Mouse (Mus musculus) thymus, postnatal 10 days (tissue): ENCODE results near the gene Atg4b.
"Not testable (repeated sequence)": the region's sequence is repeated elsewhere in the genome, so short reads cannot be mapped to it uniquely, and the experiment has no call there.

ENCODE experiments used
- DNase-seq, 2 experiments: peaks; one replicate each; pipeline ENCODE4 v3.0.0; 2021; ENCODE audit warnings: low spot score in 2 of 2

The Atg4b gene

DNA sequence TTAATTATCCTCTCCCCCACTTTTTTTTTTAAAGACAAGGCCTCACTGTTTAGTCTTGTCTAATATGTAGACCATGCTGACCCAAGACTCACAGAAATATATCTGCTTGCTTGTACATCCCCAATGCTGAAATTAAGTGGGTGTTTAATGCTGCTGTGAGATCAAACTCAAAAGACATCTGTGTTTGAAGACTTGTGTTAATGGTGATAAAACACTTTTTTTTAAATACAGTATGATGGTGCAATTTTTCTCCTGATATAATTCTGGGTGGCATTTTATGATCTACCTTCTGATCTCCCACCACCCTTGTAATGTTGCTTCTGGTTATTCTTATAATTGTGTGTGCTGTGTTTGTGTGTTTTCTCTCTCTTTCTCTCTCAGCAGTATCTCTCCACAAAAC, 4.9 kb downstream of the Atg4b start:
- DNase-seq, result no peak

DNA sequence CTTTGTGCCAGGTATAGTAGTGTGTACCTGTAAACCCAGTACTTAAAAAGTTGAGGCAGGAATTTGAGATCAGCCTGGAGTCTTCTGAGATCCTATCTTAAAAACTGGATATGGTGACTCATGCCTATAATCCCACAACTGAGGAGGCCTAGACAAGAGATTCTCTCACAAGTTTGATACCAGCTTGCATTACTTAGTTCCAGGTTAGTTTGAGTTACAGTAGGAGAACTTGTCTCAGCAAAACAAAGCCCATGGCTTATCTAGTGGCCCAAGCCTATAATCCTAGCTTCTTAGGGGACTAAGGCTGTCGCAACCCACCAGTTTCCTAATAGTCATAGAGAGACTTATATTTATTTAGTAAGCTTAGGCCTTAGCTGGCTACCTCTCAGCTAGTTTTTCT, 8.8 kb downstream of the Atg4b start:
- no peak for DNase-seq

DNA sequence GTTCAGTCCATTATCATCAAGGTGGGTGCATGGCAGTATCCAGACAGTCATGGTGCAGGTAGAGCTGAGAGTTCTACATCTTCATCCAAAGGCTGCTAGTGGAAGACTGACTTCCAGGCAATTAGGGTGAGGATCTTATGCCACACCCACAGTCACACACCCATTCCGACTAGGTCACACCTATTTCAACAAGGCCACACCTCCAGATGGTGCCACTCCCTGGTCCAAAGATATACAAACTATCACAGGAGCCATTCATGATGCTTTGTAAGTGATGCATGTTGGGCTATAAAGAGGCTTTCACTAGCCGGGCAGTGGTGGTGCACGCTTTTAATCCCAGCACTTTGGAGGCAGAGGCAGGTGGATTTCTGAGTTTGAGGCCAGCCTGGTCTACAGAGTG, 12.2 kb downstream of the Atg4b start:
- DNase-seq, result not testable (repeated sequence)

DNA sequence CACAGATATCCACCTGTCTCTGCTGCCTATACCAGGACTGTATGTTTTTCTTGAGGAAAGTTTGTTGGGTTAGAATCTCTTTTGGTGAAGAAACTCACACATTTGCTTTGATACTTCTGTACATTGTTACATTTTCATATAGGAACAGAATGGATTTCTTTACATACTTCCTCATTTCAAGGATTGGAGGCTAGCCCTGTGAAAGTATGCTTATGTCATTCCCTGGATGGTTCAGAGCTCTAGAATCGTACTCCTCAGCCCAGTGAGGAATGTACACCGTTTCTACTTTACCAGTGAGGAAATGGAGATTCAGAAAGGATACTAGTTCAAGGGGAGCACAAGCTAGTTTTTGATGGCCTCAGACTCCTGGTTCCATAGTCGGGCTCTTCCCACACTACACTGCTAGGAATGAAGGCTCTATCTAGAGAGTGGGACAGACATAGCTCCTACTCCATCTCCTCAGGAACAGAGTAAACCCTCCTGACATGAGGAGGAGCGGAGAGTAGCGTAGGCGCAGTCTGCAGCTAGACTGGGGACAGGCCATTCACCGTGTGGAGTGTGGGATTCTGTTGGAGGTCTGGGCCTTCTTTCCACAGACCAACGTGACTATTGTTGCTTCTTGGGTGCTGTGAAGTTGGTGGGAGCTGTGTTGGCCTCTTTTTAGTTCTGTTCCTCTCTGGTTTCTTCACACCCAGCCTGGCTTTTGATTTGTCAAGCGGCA, 13.7 kb downstream of the Atg4b start:
- no peak for DNase-seq

- DNase-seq, result no peak
Measured at GRCm38 (mm10) chr1:93767600-93767999, 16.3 kb downstream of the Atg4b start.

GRCm38 (mm10) chr1:93769901-93770300, 18.6 kb downstream of the Atg4b start:
- DNase-seq, result no peak

- no peak for DNase-seq
Measured at GRCm38 (mm10) chr1:93776686-93777085, 25.4 kb downstream of the Atg4b start.

DNA sequence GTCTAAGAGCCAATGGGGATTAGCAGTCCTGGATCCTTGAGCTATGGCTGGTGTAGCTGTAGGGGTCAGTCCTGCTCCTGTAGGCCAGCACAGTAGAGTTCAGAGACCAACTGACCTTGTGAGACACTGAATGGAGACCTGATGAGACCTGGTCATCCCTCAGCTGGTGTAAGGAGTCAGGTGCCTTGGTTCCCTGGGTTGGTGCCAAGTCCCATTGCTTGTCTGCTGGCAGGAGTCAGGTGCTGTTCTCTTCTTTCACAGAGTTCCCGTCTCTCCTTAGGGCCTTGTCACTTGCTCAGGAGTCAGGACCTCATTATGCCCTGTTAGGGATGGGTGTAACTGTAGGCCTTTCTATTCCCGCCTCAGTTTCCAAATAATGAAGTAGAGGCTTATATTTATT, 35.6 kb downstream of the Atg4b start:
- no peak for DNase-seq

GRCm38 (mm10) chr1:93794526-93794925, 43.2 kb downstream of the Atg4b start:
- DNase-seq, result no peak

DNA sequence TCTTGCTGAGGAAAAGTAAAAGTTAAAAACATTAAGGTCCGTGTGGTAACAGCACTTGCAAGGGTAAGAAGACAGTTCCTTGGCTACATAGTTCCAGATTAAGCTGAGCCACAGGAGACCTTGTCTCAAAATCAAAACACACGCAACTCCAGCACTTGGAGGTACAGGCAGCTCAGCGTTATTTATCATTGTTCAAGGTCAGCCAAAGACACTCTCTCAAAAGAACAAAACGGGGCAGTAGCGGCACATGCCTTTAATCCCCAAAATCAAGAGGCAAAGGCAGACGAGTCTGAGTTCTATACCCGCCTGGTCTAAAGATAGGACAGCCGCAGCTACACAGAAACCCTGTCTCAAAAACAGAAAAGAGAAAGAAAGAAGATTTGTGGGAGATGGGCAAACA, 44.6 kb downstream of the Atg4b start:
- DNase-seq, result no peak

DNA sequence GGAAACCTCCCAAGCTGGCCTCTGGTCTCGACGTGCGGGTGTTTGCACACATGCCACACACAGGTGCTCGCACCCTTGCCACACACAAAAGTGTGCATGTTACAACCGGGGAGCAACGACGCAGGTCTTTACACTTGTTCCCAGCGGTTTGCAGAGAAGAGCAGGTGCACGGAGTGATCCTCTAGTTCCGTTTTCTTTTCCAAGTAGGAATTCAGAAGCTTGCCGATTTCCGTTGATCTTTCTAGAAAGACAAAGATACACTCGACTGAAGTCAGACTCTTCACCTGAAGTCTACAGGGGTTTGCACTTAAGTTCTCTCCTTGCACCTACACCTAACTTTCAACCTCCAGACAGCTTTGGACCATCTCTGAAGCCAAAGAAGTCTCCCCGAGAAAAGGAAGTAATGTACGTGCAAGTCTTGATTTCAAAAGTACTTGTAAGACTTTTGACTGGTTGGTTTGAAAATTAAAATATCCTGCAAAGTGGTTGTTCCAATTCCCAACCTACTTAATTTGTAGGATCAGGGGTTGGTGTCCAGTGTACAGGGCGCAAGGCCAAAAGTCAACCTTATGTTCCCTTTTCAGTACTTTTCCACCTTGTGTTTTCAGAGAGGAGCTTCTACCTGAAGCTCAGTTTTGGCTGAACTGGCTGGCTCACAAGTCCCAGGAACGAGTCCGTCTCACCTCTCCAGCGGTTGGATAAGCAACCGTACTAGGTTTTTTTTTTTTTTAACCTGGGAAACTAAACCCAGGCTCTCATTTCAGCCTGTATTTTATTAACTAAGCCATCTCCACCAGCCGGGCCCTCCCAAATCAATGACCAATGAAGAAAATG, 49.6 kb downstream of the Atg4b start:
- DNase-seq, result no peak

GRCm38 (mm10) chr1:93801741-93802238, 50.5 kb downstream of the Atg4b start, which contains the start of gene Dtymk:
TSS of gene Dtymk (minus strand) at chr1:93801934.
- peak; percentile 88 to 89 for DNase-seq

GRCm38 (mm10) chr1:93802771-93803170, 51.5 kb downstream of the Atg4b start:
- DNase-seq, result no peak

GRCm38 (mm10) chr1:93803556-93804507, 52.5 kb downstream of the Atg4b start, which contains the start of gene Ing5:
TSS of gene Ing5 (plus strand) at chr1:93803965.
- peak; percentile 99 to 100 for DNase-seq

GRCm38 (mm10) chr1:93804818-93805217, 53.5 kb downstream of the Atg4b start:
- no peak for DNase-seq

- DNase-seq, result no peak
Measured at GRCm38 (mm10) chr1:93805221-93805951, 54.1 kb downstream of the Atg4b start.

DNA sequence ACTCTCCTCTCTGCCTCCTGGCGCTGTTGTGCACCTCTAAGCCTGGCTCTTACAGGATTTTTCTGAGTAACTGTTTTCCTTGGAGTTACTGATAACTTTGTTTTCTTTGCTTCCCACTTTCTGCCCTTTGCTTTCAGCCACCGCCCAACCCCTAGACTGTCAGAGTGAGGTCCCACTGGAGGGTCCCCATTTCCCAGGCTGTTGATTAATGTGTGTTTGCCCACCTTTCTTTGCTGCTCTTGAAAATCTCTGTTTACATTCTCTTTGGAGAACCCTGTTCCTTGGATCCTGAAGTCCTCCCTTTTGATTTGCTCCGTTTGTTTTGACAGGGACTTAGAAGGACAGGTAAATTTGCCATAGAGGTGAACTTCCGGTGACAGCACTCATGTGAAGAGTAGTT, 57.6 kb downstream of the Atg4b start:
- no peak for DNase-seq

- DNase-seq, result no peak
Measured at GRCm38 (mm10) chr1:93810011-93810410, 58.7 kb downstream of the Atg4b start.

GRCm38 (mm10) chr1:93811495-93812039, 60.3 kb downstream of the Atg4b start:
- DNase-seq, result no peak

GRCm38 (mm10) chr1:93817823-93818532, 66.7 kb downstream of the Atg4b start:
- no peak for DNase-seq
